Mouse (Mus musculus) kidney, adult 8-10 months (tissue): Measurements from ENCODE around the gene Zfp651.

Source experiments
- DNase-seq, 2 experiments: peaks; one replicate each; pipeline ENCODE4 v3.0.0; 2022

Gene Zfp651

GRCm38 (mm10) chr9:121759091-121760081 is at the start of gene Zfp651:
Zfp651 (plus strand) TSS chr9:121759330.
- DNase-seq, result peak; percentile 28 to 37

GRCm38 (mm10) chr9:121709898-121710583 is 49.1 kb upstream of the Zfp651 start, which contains the start of gene Ss18l2:
Ss18l2 (plus strand) TSS chr9:121710329.
- peak; percentile 99 to 100 for DNase-seq

- peak in 1 of 2 experiments; percentile 56 for DNase-seq
These were observed 48.5 kb upstream of the Zfp651 start for GRCm38 (mm10) chr9:121710584-121710975.

- no peak for DNase-seq
These were observed 42.1 kb upstream of the Zfp651 start for GRCm38 (mm10) chr9:121717048-121717447.

- no peak for DNase-seq
These were observed 40.9 kb upstream of the Zfp651 start for GRCm38 (mm10) chr9:121718070-121718705.

GRCm38 (mm10) chr9:121718792-121719318 is 40.3 kb upstream of the Zfp651 start, which contains the start of gene Nktr:
Nktr (plus strand) TSS chr9:121719169.
- peak; percentile 97 to 98 for DNase-seq

GRCm38 (mm10) chr9:121719347-121720331 is 39.5 kb upstream of the Zfp651 start:
- DNase-seq, result peak in 1 of 2 experiments; percentile 42

GRCm38 (mm10) chr9:121740490-121740889 is 18.6 kb upstream of the Zfp651 start:
- no peak for DNase-seq

GRCm38 (mm10) chr9:121741168-121741567 is 18.0 kb upstream of the Zfp651 start:
- no peak for DNase-seq

GRCm38 (mm10) chr9:121744051-121744450 is 15.1 kb upstream of the Zfp651 start:
- no peak for DNase-seq

GRCm38 (mm10) chr9:121752774-121753173 is 6.4 kb upstream of the Zfp651 start:
- DNase-seq, result no peak

GRCm38 (mm10) chr9:121754624-121755023 is 4.5 kb upstream of the Zfp651 start:
- DNase-seq, result no peak

- DNase-seq, result no peak
These were observed 2.3 kb upstream of the Zfp651 start for GRCm38 (mm10) chr9:121756785-121757184.

- no peak for DNase-seq
These were observed 1.7 kb upstream of the Zfp651 start for GRCm38 (mm10) chr9:121757432-121757831.

GRCm38 (mm10) chr9:121757835-121758814 is 1.0 kb upstream of the Zfp651 start:
- DNase-seq, result no peak

GRCm38 (mm10) chr9:121760271-121761090 is 1.4 kb downstream of the Zfp651 start:
- DNase-seq, result peak; percentile 42 to 53

- no peak for DNase-seq
These were observed 2.0 kb downstream of the Zfp651 start for GRCm38 (mm10) chr9:121761091-121761665.

- no peak for DNase-seq
These were observed 2.7 kb downstream of the Zfp651 start for GRCm38 (mm10) chr9:121761787-121762186.

- no peak for DNase-seq
These were observed 3.1 kb downstream of the Zfp651 start for GRCm38 (mm10) chr9:121762248-121762647.
